Mouse (Mus musculus) embryonic fibroblast, embryonic 13.5 days (primary cell): ENCODE results near the gene Exoc8.

Experiments
- CTCF ChIP-seq: IDR thresholded peaks from 2 replicates; pipeline ENCODE4 v1.5.1; 2011; ENCODE audit warnings: mild to moderate bottlenecking, control low read depth, low read length, moderate library complexity, borderline replicate concordance; ENCODE audit not compliant: insufficient read depth
- POLR2A ChIP-seq: IDR thresholded peaks from 2 replicates; pipeline ENCODE4 v1.6.1; 2011; ENCODE audit warnings: low read depth, mild to moderate bottlenecking, control low read depth, low read length, moderate library complexity

- TF ChIP-seq CTCF (no peak), POLR2A (no peak)
Measured at GRCm38 (mm10) chr8:124909936-124910335, 12.4 kb upstream of the Exoc8 start.
